Mouse (Mus musculus) ES-Bruce4 (cell line): ENCODE data around the gene Hadha.

Experiments
- CTCF ChIP-seq: IDR thresholded peaks from one replicate; pipeline ENCODE4 v1.8.1; 2011; ENCODE audit warnings: low read depth, low read length
- EP300 ChIP-seq: IDR thresholded peaks from 2 replicates; pipeline ENCODE4 v1.6.1; 2011; ENCODE audit warnings: low read depth, low read length; ENCODE audit not compliant: insufficient read depth
- POLR2A ChIP-seq: IDR thresholded peaks from one replicate; pipeline ENCODE4 v1.8.1; 2011; ENCODE audit warnings: low read length; ENCODE audit not compliant: insufficient read depth

GRCm38 (mm10) chr5:30154013-30154412 lies 949 bp downstream of the Hadha start:
- no peak for TF ChIP-seq CTCF
- no peak for TF ChIP-seq POLR2A
- TF ChIP-seq EP300, result no peak
